Mouse (Mus musculus) lung, postnatal 0 days (tissue): Measurements from ENCODE around the gene Cplx3. TPM values are rescaled to one million over a fixed set of nuclear protein-coding genes. Genes with fewer than 3 reads are reported as not detected.
A peak's percentile ranks its signal among the peaks of the same experiment; 100 is the strongest.

Experiments
- ATAC-seq: fragments of 200-750 bp; cut with Nextera tagmentation; 2 replicates; pipeline ENCODE4 v1.8.0; 2017; ENCODE audit warnings: moderate library complexity
- DNase-seq: peaks from one replicate; pipeline ENCODE4 v3.0.0-alpha.2; 2016; ENCODE audit warnings: low spot score
- H3K27ac ChIP-seq: fragments of 300-500 bp; sonication (generic); 2 replicates; pipeline ENCODE4 v1.5.1; 2014; ENCODE audit warnings: antibody characterized with exemption, mild to moderate bottlenecking, low read length, mixed read lengths
- H3K27me3 ChIP-seq: fragments of 300-500 bp; sonication (generic); replicated peaks from 2 replicates; pipeline ENCODE4 v1.6.1; 2014; ENCODE audit warnings: low read length, mixed read lengths; ENCODE audit not compliant: insufficient read depth
- H3K36me3 ChIP-seq: fragments of 300-500 bp; sonication (generic); 2 replicates; pipeline ENCODE4 v1.6.1; 2014; ENCODE audit warnings: low read length, mixed read lengths; ENCODE audit not compliant: insufficient read depth
- H3K4me1 ChIP-seq: fragments of 300-500 bp; sonication (generic); 2 replicates; pipeline ENCODE4 v1.6.1; 2014; ENCODE audit warnings: antibody characterized with exemption, low read depth, low read length, mixed read lengths; ENCODE audit not compliant: insufficient read depth
- H3K4me2 ChIP-seq: fragments of 300-500 bp; sonication (generic); replicated peaks from 2 replicates; pipeline ENCODE4 v1.6.1; 2014; ENCODE audit warnings: low read depth, mild to moderate bottlenecking, low read length, moderate library complexity, mixed read lengths
- H3K4me3 ChIP-seq: fragments of 300-500 bp; sonication (generic); 2 replicates; pipeline ENCODE4 v1.5.1; 2014; ENCODE audit warnings: low read depth, low read length
- H3K9ac ChIP-seq: fragments of 300-500 bp; sonication (generic); replicated peaks from 2 replicates; pipeline ENCODE4 v1.6.1; 2014; ENCODE audit warnings: low read depth, mild to moderate bottlenecking
- H3K9me3 ChIP-seq: fragments of 300-500 bp; sonication (generic); 2 replicates; pipeline ENCODE4 v1.6.1; 2016; ENCODE audit warnings: low read length, mixed read lengths
- CTCF ChIP-seq: IDR thresholded peaks from 2 replicates; pipeline ENCODE4 v1.5.1; 2016; ENCODE audit warnings: antibody characterized with exemption, mild to moderate bottlenecking
- EP300 ChIP-seq: IDR thresholded peaks from 2 replicates; pipeline ENCODE4 v1.6.1; 2016; ENCODE audit warnings: antibody characterized with exemption, mild to moderate bottlenecking, control low read depth
- WGBS: fragments of 180-500 bp; shearing (Covaris S2); extraction: QIAGEN DNeasy Blood & Tissue Kit; methylation state at CpG from one replicate; pipeline ENCODE4 v1.1.7; 2014; 5-methylcytosine and 5-hydroxymethylcytosine counted together
- polyA plus RNA-seq: library from polyadenylated mRNA; unstranded; fragments of >200 nt; fragmentation: Nextera tagmentation; extraction: Ambion mirVana; gene quantifications from 2 replicates; pipeline ENCODE4 v1.2.1, GENCODE M21; 2015

The Cplx3 gene
- polyA plus RNA-seq, 1 experiment from 2014 or later, result not detected

GRCm38 (mm10) chr9:57552139-57552887, 53.8 kb downstream of the Cplx3 start, which contains the start of gene Mpi:
Gene Mpi, minus strand, starts transcription at chr9:57552763.
- DNase-seq (peak; percentile 75), ATAC-seq (peak; percentile 56; the same call in 1 of the 2 replicates)
- no peaks in the 10 kb centered on the region for H3K9me3 ChIP-seq
- TF ChIP-seq EP300, result no peak
- no peak for TF ChIP-seq CTCF
- WGBS, result 2% methylated on average over 28 of the region's 28 CpGs
- H3K4me1 ChIP-seq, result peaks cover 4% of the 10 kb centered on the region; the same call in 1 of the 2 replicates
- H3K4me3 ChIP-seq, result peak within 1 kb of the TSS; percentile 59
- no peak within 1 kb of the TSS for H3K27ac ChIP-seq
- no peaks in the 10 kb centered on the region for H3K27me3 ChIP-seq
- 0 out of 2 replicates have a peak, but pooled peaks cover 5% of the 10 kb centered on the region for H3K36me3 ChIP-seq
- peak within 1 kb of the TSS; percentile 76 for H3K4me2 ChIP-seq
- peak within 1 kb of the TSS; percentile 32 for H3K9ac ChIP-seq

- Histone ChIP-seq H3K27ac (0 out of 2 replicates have a peak overlapping the region, but pooled peaks have one; percentile 11), H3K36me3 (0 out of 2 replicates have a peak, but pooled peaks cover 5% of the 10 kb centered on the region), H3K4me3 (no peak overlapping the region), H3K4me1 (peaks cover 4% of the 10 kb centered on the region; the same call in 1 of the 2 replicates), H3K4me2 (no peak overlapping the region), H3K27me3 (no peaks in the 10 kb centered on the region), H3K9me3 (no peaks in the 10 kb centered on the region), H3K9ac (no peak overlapping the region)
- DNase-seq, result peak; percentile 49
- TF ChIP-seq CTCF (no peak), EP300 (no peak; the same call in 1 of the 2 replicates)
- WGBS, result 70% methylated on average over 11 of the region's 11 CpGs
- ATAC-seq, result peak; percentile 81
Observed at GRCm38 (mm10) chr9:57550126-57550862, 55.8 kb downstream of the Cplx3 start.

Other genes with a start within 250 kb of the Cplx3 start
- 25.9 and 29.2 TPM in 2 replicates for gene Ppcdc, start 166.2 kb downstream of the Cplx3 start, polyA plus RNA-seq
- 3.5 and 4.0 TPM in 2 replicates for gene Scamp5, start 138.2 kb downstream of the Cplx3 start, polyA plus RNA-seq
- gene Rpp25, start 102.3 kb downstream of the Cplx3 start, polyA plus RNA-seq, result 3.3 and 3.6 TPM in 2 replicates
- 440 and 448 TPM in 2 replicates for gene Cox5a, start 85.0 kb downstream of the Cplx3 start, polyA plus RNA-seq
- gene Fam219b, start 68.8 kb downstream of the Cplx3 start, polyA plus RNA-seq, result 12.3 and 13.5 TPM in 2 replicates
- gene Mpi, start 53.5 kb downstream of the Cplx3 start, polyA plus RNA-seq, result 19.1 and 24.3 TPM in 2 replicates
- 69.5 and 73.5 TPM in 2 replicates for gene Scamp2, start 45.3 kb downstream of the Cplx3 start, polyA plus RNA-seq
- gene Ulk3, start 16.8 kb downstream of the Cplx3 start, polyA plus RNA-seq, result 7.3 and 7.8 TPM in 2 replicates
- gene Lman1l, start 14.5 kb upstream of the Cplx3 start, polyA plus RNA-seq, result not detected in 2 replicates
- gene Csk, start 47.4 kb upstream of the Cplx3 start, polyA plus RNA-seq, result 25.6 and 27.3 TPM in 2 replicates
- gene Cyp1a2, start 77.4 kb upstream of the Cplx3 start, polyA plus RNA-seq, result 0.07 TPM in 1 of 2 replicates, not detected in the other
- gene Cyp1a1, start 81.6 kb upstream of the Cplx3 start, polyA plus RNA-seq, result 9.0 and 13.0 TPM in 2 replicates
- 23.3 and 25.3 TPM in 2 replicates for gene Edc3, start 102.3 kb upstream of the Cplx3 start, polyA plus RNA-seq
- gene Clk3, start 159.6 kb upstream of the Cplx3 start, polyA plus RNA-seq, result 65.1 and 65.5 TPM in 2 replicates
- 5.8 and 6.2 TPM in 2 replicates for gene Arid3b, start 230.5 kb upstream of the Cplx3 start, polyA plus RNA-seq